Mouse (Mus musculus): ENCODE data around the gene Adgre4.
"Not testable (repeated sequence)": the region's sequence is repeated elsewhere in the genome, so short reads cannot be mapped to it uniquely, and the experiment has no call there.

Adgre4 gene

DNA sequence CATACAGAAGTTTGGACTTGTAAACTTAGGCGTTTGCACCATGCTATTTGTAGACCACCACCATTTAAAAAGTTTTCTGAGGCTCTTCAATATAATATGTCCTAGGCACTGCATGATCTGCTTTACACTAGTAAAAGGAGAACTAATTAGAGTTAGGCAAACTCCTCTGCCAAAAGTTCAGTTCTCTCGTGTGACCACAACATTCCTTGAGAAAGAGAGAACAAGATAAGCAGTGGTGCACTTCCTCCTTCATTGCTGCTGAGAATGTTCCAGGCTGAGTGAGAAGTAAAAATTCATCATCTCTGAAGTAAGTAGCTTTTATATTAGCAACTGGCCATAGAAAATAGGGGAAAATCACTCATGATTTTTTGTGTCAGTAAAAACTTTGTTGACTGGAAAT is at the start of gene Adgre4:
Gene Adgre4, plus strand, starts transcription at position 199 of the 400 bp plus-strand sequence.
- DNase-seq = no peak

- peak; percentile 38 to 81 for DNase-seq
Observed at GRCm38 (mm10) chr17:55702161-55702820, 47.5 kb upstream of the Adgre4 start.

- DNase-seq = no peak
Observed at GRCm38 (mm10) chr17:55702865-55703264, 46.9 kb upstream of the Adgre4 start.

DNA sequence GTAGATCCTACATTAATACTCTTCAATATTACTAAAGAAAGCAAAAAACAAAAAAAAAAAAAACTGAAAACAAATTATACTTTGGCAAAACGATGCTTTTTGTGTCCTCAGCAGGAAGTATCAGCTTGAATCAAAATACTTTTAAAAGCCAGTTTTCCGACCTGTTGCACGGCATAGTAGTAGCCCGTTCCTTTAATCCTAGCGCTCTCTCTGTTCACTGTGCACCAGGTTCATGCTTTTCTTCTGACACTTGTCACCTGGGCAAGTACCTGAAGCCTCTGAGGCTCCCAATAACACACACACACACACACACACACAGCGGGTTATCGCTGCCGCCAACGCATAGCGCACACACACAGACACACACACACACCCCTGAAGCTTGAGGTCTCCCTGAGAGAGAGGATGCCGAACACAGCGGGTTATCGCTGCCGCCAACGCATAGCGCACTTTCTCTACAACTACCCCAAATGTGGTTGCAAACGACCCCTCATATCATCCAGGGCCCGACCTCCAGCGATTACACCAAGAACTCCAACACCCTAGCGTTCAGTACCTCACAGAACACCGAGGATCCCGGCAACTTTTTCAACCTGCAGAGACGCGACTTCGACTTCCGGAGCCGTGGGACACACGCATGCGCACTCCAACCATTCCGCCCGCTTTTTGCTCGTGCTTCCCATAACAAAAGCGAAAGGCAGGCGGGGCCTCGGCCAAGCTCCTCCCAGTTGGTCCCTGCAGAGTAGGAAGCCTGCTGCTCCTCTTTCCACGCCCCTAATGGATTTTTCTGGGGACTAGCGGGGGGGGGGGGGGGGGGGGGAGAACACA is 37.6 kb upstream of the Adgre4 start, which contains the start of gene Pot1b:
Gene Pot1b, minus strand, starts transcription at position 645 of the 828 bp plus-strand sequence.
- peak; percentile 98 to 99 for DNase-seq

DNA sequence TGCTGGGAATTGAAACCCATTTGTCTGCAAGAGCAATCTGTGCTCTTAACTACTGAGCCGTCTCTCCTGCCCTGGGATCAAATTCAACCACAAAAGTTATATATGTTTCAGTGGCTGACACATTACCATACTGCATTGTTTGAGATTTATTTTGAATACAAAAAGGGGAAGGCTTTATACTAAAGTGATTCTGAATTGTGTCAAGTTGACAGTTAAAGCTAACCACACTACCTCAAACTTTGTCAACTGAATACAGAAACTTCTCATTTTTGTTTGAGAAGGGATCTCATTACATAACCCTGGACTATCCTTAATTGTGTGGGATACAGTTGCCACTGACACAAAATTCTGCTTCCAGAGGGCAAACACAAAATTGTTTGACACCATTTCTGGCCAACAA is 28.5 kb upstream of the Adgre4 start:
- DNase-seq = no peak

- DNase-seq = no peak
Observed at GRCm38 (mm10) chr17:55722250-55722649, 27.5 kb upstream of the Adgre4 start.

DNA sequence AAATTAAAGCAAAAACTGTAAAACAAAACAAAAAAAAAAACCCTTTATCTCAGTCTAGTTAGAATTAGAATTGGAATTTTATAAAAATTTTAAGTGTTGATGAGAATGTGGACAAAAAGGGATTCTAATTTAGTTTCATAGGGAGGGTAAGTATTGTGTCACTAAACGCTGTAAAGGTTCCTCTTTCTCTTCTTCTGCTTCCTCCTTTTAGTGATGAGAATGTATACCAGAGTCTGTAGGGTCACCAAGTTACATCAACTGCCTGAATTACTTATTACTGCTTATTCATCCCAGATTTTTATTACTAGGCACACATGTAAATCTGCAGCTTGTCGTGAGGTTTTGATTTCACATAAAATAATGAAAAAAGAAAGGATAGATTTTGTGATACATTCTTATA is 23.6 kb upstream of the Adgre4 start:
- no peak for DNase-seq

DNA sequence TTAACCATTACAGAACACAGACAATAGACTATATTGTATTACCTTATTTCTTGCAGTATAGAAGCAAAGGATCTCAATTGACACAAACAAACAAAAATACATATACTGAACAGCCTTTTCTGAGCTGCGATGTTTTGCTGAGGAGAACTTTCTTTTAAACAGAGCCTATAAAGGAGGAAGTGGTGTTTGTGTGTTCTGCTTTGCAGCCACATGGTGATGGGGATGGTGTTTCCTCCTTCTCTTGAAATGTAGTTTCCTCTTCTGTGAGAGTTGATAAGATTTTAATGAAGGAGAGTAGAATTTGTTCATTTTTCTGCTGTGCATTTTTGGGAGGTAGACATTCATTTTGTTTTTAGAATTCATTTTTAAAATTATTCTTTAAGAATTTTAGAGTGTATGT is 13.1 kb upstream of the Adgre4 start:
- DNase-seq = no peak

DNA sequence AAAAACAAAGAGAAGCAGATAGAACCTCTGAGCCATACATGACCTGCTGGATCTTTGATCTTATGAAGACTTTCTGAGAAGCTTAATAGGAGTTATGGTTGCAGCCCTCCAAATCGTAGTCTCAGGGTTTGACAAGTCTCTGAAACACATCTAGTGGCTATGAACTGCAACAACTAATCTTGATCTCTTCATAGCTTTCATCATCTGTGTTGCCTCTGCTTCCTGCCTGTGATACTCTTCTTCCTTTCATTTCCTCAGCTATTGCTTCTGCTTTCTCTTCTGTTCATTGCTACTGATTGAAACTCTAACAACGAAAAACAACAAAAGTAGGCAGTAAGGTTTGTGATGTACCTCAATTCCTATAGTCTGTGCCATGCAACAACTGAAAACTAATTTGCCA is 1.4 kb downstream of the Adgre4 start:
- no peak for DNase-seq

- no peak for DNase-seq
Observed at GRCm38 (mm10) chr17:55813642-55814041, 63.9 kb downstream of the Adgre4 start.

- no peak for DNase-seq
Observed at GRCm38 (mm10) chr17:55816853-55817252, 67.1 kb downstream of the Adgre4 start.

DNA sequence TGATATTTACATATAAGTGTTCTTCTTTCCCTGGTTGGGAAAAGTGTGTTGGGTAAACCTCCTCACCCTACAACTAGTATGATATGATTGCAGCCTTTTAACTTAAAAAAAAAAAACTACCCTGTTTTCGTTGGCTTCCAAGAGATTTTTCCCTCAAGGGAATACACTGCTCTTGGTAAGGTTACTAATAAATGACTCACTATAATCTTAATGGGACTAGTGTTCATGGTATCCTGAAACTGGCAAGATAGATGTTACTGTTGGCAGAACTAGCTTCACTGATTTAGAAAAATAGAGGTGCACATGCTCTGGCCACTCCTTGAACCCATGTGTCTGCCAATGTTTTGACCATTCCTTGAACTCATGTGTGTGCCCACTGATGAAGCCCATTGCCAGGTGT is 71.8 kb downstream of the Adgre4 start:
- DNase-seq = no peak

DNA sequence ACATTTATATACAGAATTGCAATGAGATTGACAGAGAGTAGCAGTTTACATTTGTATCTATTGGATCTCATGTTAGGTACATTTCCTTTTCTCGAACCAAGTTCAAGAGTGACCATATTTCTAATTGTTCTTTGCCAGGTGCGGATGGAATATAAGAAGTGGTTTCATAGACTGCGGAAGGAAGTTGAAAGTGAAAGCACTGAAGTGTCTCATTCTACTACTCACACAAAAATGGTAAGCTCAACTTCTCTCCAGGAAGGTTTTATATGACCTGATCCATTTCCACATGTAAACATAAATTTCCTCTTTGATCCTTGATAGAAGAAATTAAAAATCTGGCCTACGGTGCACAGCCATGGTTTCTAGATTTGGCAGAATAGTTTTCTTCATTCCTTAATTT is 93.3 kb downstream of the Adgre4 start:
- no peak for DNase-seq

DNA sequence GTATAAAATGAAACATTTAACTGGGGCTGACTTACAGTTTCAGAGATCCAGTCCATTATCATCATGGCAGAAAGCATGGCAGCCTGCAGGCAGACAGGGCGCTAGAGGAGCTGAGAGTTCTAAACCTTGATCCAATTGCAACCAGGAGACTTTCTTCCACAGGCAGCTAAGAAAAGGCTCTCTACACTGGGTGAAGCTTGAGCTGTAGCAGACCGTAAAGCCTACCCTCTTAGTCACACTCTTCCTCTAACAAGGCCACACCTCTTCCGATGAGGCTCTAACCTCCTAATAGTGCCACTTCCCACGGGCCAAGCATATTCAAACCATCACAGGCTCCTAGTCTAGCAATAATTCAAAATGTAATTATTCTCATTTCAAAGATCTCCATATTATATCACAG is 127.4 kb downstream of the Adgre4 start:
- no peak for DNase-seq

DNA sequence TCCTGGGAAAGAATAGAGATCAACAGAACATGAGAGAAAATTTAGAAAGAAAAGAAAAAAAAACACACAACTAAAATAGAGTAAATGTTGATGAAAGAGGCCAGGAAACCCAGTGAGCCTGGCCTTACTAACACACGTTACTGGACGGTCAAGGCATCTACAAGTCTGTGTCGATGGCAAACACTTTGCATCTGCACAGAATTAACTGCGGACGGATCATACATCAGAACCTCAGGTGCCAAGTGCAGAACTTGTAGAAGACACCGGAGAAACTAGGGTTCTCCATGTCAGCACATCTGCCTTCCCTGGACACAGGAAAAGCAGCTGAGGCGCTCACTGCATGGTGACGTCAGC is 128.5 kb downstream of the Adgre4 start:
- DNase-seq = peak; percentile 10 to 15

- peak; percentile 82 for DNase-seq
Observed at GRCm38 (mm10) chr17:55878636-55879369, 129.0 kb downstream of the Adgre4 start, which contains the start of gene Zfp119a. Gene Zfp119a, minus strand, starts transcription at chr17:55878930.

GRCm38 (mm10) chr17:55883631-55884030 is 133.8 kb downstream of the Adgre4 start:
- no peak for DNase-seq

GRCm38 (mm10) chr17:55884912-55885311 is 135.1 kb downstream of the Adgre4 start:
- DNase-seq = no peak

DNA sequence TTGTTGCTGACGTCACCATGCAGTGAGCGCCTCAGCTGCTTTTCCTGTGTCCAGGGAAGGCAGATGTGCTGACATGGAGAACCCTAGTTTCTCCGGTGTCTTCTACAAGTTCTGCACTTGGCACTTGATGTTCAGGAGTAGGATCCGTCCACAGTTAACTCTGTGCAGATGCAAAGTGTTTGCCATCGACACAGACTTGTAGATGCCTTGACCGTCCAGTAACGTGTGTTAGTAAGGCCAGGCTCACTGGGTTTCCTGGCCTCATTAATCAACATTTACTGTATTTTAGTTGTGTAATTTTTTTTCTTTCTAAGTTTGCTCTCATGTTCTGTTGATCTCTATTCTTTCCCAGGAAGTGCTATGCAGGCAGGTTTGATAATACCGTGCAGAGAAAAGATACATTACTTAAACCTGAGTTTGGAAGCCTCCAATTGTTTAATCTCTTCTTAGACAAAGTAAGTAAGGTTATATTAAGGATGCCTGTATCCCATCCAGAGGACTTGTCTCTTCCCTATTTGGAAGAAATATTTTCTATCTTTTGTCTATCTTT is 142.7 kb downstream of the Adgre4 start:
- DNase-seq = not testable (repeated sequence)

DNA sequence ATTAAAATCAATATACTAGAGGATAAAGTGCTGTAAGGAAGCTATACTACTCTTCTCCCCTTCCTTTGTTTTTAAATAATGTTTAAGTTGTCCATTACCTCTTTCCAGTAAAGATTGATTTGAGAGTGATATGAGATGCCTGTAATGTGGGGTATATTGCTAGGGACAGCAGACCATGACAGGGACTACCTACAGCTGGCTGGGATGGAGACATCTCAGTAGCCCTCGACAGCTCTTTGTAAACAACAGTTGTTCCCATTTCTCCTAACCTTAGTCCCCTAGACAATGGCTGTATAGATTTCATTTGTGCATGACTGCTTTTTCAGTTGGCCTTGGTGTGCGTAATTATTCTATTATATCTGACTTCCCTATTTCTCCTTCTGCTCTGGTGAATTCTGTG is 153.3 kb downstream of the Adgre4 start:
- no peak for DNase-seq
